In the genomic region with DNA sequence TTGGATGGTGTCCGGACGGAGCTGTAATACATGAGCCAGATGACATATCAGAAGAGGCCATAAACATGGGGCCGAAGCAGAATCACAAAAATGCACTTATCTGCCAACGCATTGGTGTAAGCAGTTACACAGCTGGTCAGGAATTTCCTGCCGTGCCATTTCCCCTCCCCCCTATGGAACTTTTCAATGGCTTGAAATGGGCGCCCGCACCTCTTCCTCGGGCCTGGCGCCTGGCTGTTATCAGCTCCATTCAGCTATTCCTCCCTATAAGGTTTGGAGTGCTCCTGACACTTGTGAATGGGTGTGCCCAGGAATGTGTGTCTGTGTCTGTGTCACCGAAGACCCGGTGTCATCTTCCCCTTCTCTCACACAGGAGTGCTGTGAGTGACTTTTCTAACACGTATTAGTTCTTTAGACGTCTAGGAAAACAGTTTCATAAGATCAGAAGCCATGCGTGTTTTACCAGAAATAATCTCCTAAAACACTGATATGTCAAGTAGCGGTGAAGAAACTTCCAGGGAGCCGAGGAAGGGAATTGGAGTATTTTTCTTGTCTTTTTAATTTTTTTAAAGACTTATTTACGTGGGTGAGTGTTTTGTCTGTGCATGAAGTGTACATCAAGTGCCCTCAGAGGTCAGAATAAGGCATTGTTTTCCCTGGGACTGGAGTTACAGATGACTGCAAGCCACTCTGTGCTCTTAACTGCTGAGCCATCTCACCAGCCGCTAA, we compare ENCODE assay signal across 10 mouse cellular contexts. TPM values are rescaled to one million over a fixed set of nuclear protein-coding genes. Genes with fewer than 3 reads are reported as not detected.
DNase-seq lines count a peak whose midpoint lies in the region; ATAC-seq and TF ChIP-seq lines count a peak whose summit lies in the region.
"Had no signal": no experiment of that assay in that cellular context is flagged by ENCODE, and none has a peak within 500 bp of the region (broad histone marks: within the 10 kb centered on the region; RNA-seq: fewer than 3 reads in every experiment).

No protein-coding gene starts in this region.

- DNase-seq in MEL (ENCODE audit: low read depth, low spot score) = peak; percentile 92
- DNase-seq in c-Kit-positive CD71-positive TER-119-positive erythroid progenitor cells, embryonic 14.5 days (ENCODE audit: low spot score) = peak; percentile 34
- DNase-seq in heart, postnatal 4 days = peak; percentile 74
- DNase-seq in lung, postnatal 0 days (ENCODE audit: low spot score) = peak; percentile 82
- DNase-seq in left cerebral cortex, postnatal 14 days (ENCODE audit: low spot score in 2 of 2) = no peak
- no peak for DNase-seq in adrenal gland, postnatal 10 days
- DNase-seq: right cerebral cortex, postnatal 25 days; thymus, adult 18-20 months had no signal

- TF ChIP-seq CTCF in MEL (IDR thresholded peaks at IDR 0.05 in 2 of 3, conservative IDR thresholded peaks at IDR 0.05 in 1 of 3; ENCODE audit: control insufficient read depth in 1 of 3, insufficient read depth in 1 of 3, low read depth in 2 of 3, low read length in 3 of 3, poor library complexity in 1 of 3, severe bottlenecking in 1 of 3) = no peak
- TF ChIP-seq CTCF in lung, postnatal 0 days (IDR thresholded peaks at IDR 0.05) = no peak

- peak overlapping the region; percentile 94 for H3K27ac ChIP-seq in MEL (ENCODE audit: control insufficient read depth, low read depth, low read length)
- H3K27ac ChIP-seq in lung, postnatal 0 days (ENCODE audit: low read length) = peak overlapping the region; percentile 58; the same call in 1 of the 2 replicates
- H3K27ac ChIP-seq: forebrain, embryonic 15.5 days had no signal

- intact Hi-C loops in left cerebral cortex, postnatal 14 days (cut with DNase I) = no loop called here

- peak; percentile 76 for ATAC-seq in lung, postnatal 0 days
- no peak for ATAC-seq in megakaryocyte progenitor cell, adult 5-6 weeks (replicated peaks; ENCODE audit: poor library complexity)
- ATAC-seq: forebrain, embryonic 15.5 days had no signal

- 27% methylated on average over 18 of the region's 18 CpGs for WGBS in lung, postnatal 0 days

- H3K79me2 ChIP-seq in MEL (ENCODE audit: control insufficient read depth, insufficient read depth, low read length, poor library complexity) = no peaks in the 10 kb centered on the region; the same call in 1 of the 2 replicates

- peak; percentile 37 to 61; a peak in 2 of 4 replicates for TF ChIP-seq POLR2A in MEL (IDR thresholded peaks at IDR 0.05; ENCODE audit: control insufficient read depth in 1 of 2, insufficient read depth in 1 of 2, low read depth in 1 of 2, low read length in 2 of 2, poor library complexity in 1 of 2)

- H3K36me3 ChIP-seq in MEL (ENCODE audit: control insufficient read depth in 1 of 2, insufficient read depth in 2 of 2, low read length in 2 of 2) = peaks cover 0 to 68% of the 10 kb centered on the region in 2 experiments; a peak in 2 of 4 replicates
- H3K36me3 ChIP-seq in lung, postnatal 0 days (ENCODE audit: insufficient read depth, low read length) = no peaks in the 10 kb centered on the region
- H3K36me3 ChIP-seq: forebrain, embryonic 15.5 days had no signal

- no peak for TF ChIP-seq RAD21 in MEL (IDR thresholded peaks at IDR 0.05; ENCODE audit: low read depth, low read length)

- peak overlapping the region; percentile 43 to 48 for H3K4me3 ChIP-seq in MEL (ENCODE audit: control insufficient read depth in 1 of 2, insufficient read depth in 1 of 2, low read depth in 2 of 2, low read length in 2 of 2)
- no peak overlapping the region for H3K4me3 ChIP-seq in lung, postnatal 0 days (ENCODE audit: low read depth, low read length)
- H3K4me3 ChIP-seq: forebrain, embryonic 15.5 days had no signal

- H3K9me3 ChIP-seq in MEL (replicated peaks; ENCODE audit: insufficient read depth, low read length) = no peaks in the 10 kb centered on the region
- H3K9me3 ChIP-seq in lung, postnatal 0 days (ENCODE audit: low read length) = no peaks in the 10 kb centered on the region
- H3K9me3 ChIP-seq: forebrain, embryonic 15.5 days had no signal

- H3K27me3 ChIP-seq in MEL (ENCODE audit: control insufficient read depth in 1 of 2, insufficient read depth in 2 of 2, low read length in 2 of 2) = no peaks in the 10 kb centered on the region
- no peaks in the 10 kb centered on the region for H3K27me3 ChIP-seq in lung, postnatal 0 days (replicated peaks; ENCODE audit: insufficient read depth, low read length)
- H3K27me3 ChIP-seq: forebrain, embryonic 15.5 days had no signal

- H3K9ac ChIP-seq in MEL (ENCODE audit: control insufficient read depth, low read depth, low read length, poor library complexity, severe bottlenecking) = peak overlapping the region; percentile 69
- no peak overlapping the region for H3K9ac ChIP-seq in lung, postnatal 0 days (replicated peaks; ENCODE audit: low read depth)
- H3K9ac ChIP-seq: forebrain, embryonic 15.5 days had no signal

- peak; percentile 96 to 99 for TF ChIP-seq EP300 in MEL (IDR thresholded peaks at IDR 0.05; ENCODE audit: low read depth in 1 of 2, low read length in 2 of 2)
- TF ChIP-seq EP300 in lung, postnatal 0 days (IDR thresholded peaks at IDR 0.05) = peak; percentile 90

- H3K4me1 ChIP-seq in MEL (ENCODE audit: control insufficient read depth in 1 of 2, insufficient read depth in 2 of 2, low read length in 2 of 2) = peaks cover 52 to 66% of the 10 kb centered on the region in 2 experiments
- peaks cover 19% of the 10 kb centered on the region for H3K4me1 ChIP-seq in lung, postnatal 0 days (ENCODE audit: insufficient read depth, low read depth, low read length)
- H3K4me1 ChIP-seq: forebrain, embryonic 15.5 days had no signal

- H3K4me2 ChIP-seq in lung, postnatal 0 days (replicated peaks; ENCODE audit: low read depth, low read length) = no peak overlapping the region
- H3K4me2 ChIP-seq: forebrain, embryonic 15.5 days had no signal

TF ChIP-seq in MEL, 35 proteins besides CTCF, POLR2A, EP300 and RAD21 (continues in another document):
- TF ChIP-seq MYC (IDR thresholded peaks at IDR 0.05; ENCODE audit: low read depth, low read length) (peak; percentile 81), MAFK (IDR thresholded peaks at IDR 0.05; ENCODE audit: borderline replicate concordance, low read depth, low read length) (peak; percentile 73), RCOR1 (IDR thresholded peaks at IDR 0.05; ENCODE audit: low read depth, low read length) (peak; percentile 92), BHLHE40 (IDR thresholded peaks at IDR 0.05; ENCODE audit: borderline replicate concordance, low read depth, low read length) (peak; percentile 78; the same call in 1 of the 2 replicates), ZNF384 (IDR thresholded peaks at IDR 0.05; ENCODE audit: low read depth, low read length) (no peak), GATA1 (IDR thresholded peaks at IDR 0.05; ENCODE audit: low read depth, low read length) (peak; percentile 87), CHD2 (IDR thresholded peaks at IDR 0.05; ENCODE audit: low read length) (peak; percentile 84), E2F4 (IDR thresholded peaks at IDR 0.05; ENCODE audit: borderline replicate concordance, low read depth, low read length) (peak; percentile 73; the same call in 1 of the 2 replicates), MAX (IDR thresholded peaks at IDR 0.05; ENCODE audit: low read length) (peak; percentile 88), MEF2A (IDR thresholded peaks at IDR 0.05; ENCODE audit: extremely low read depth, insufficient replicate concordance, low read depth, low read length, poor library complexity, severe bottlenecking) (no peak), NELFE (IDR thresholded peaks at IDR 0.05; ENCODE audit: low read depth, low read length) (peak; percentile 65), CHD1 (IDR thresholded peaks at IDR 0.05; ENCODE audit: low read depth, low read length) (peak; percentile 97), ELF1 (IDR thresholded peaks at IDR 0.05; ENCODE audit: low read depth, low read length) (peak; percentile 38; the same call in 1 of the 2 replicates), TAL1 (IDR thresholded peaks at IDR 0.05; ENCODE audit: low read length) (peak; percentile 86), ZMIZ1 (IDR thresholded peaks at IDR 0.05; ENCODE audit: low read depth, low read length) (peak; percentile 71; the same call in 1 of the 2 replicates), USF2 (IDR thresholded peaks at IDR 0.05; ENCODE audit: borderline replicate concordance in 1 of 2, insufficient read depth in 1 of 2, low read depth in 1 of 2, low read length in 2 of 2) (no peak), NRF1 (IDR thresholded peaks at IDR 0.05; ENCODE audit: insufficient read depth, low read depth, low read length, poor library complexity, severe bottlenecking) (0 out of 2 replicates have a peak, but pooled peaks have one; percentile 33), ZKSCAN1 (IDR thresholded peaks at IDR 0.05; ENCODE audit: low read depth, low read length) (no peak), ZC3H11A (IDR thresholded peaks at IDR 0.05; ENCODE audit: low read depth, low read length) (no peak), MXI1 (IDR thresholded peaks at IDR 0.05; ENCODE audit: low read depth, low read length) (peak; percentile 85), GABPA (IDR thresholded peaks at IDR 0.05; ENCODE audit: low read depth, low read length) (0 out of 2 replicates have a peak, but pooled peaks have one; percentile 1), TCF12 (IDR thresholded peaks at IDR 0.05; ENCODE audit: low read depth, low read length) (peak; percentile 95), ETS1 (IDR thresholded peaks at IDR 0.05; ENCODE audit: low read depth, low read length) (peak; percentile 99), MYB (IDR thresholded peaks at IDR 0.05; ENCODE audit: low read depth, low read length) (peak; percentile 95), TBP (IDR thresholded peaks at IDR 0.05; ENCODE audit: low read depth, low read length) (peak; percentile 72; the same call in 1 of the 2 replicates), POLR2AphosphoS5 (IDR thresholded peaks at IDR 0.05; ENCODE audit: borderline replicate concordance, low read depth, low read length) (no peak; the same call in 1 of the 2 replicates), USF1 (IDR thresholded peaks at IDR 0.05; ENCODE audit: low read depth, low read length) (0 out of 2 replicates have a peak, but pooled peaks have one; percentile 13), UBTF (IDR thresholded peaks at IDR 0.05; ENCODE audit: borderline replicate concordance, insufficient read depth, low read depth, low read length) (no peak)

RNA-seq across cellular contexts. Expression of gene Slc38a2, which starts 44.8 kb away (rescaled TPM):
- total RNA-seq in MEL (2012; rRNA removed) = 80.6 and 150 TPM in 2 replicates
- 100 to 1,000 TPM; 177 to 590 TPM for polyA plus RNA-seq in MEL (2012; ENCODE audit: insufficient read depth in 1 of 2, insufficient read length in 2 of 2, low read depth in 1 of 2, low replicate concordance in 2 of 2, missing spikeins in 1 of 2)
- 100 to 1,000 TPM; 359 to 377 TPM for total RNA-seq in heart, postnatal 4 days (2021)
- polyA plus RNA-seq in lung, postnatal 0 days (2015; fragmentation: Nextera tagmentation; extraction: Ambion mirVana) = 66.6 and 75.3 TPM in 2 replicates
- total RNA-seq in left cerebral cortex, postnatal 14 days (2021) = 10 to 100 TPM; 60.6 to 69.2 TPM
- total RNA-seq in adrenal gland, postnatal 10 days (2021) = 100 to 1,000 TPM in 1 of 2 experiments, 10 to 100 TPM in 1; 99.1 to 143 TPM
- 149 and 157 TPM in 2 replicates for total RNA-seq in megakaryocyte progenitor cell, adult 5-6 weeks (2015)
- 70.7 and 73.4 TPM in 2 replicates for total RNA-seq in megakaryocyte progenitor cell, adult 5-6 weeks (2017)

Comparison
In these comparisons a context has a peak if more than half of its experiments do, and no peak if none do; other contexts are left out.
1. DNase-seq: peak in MEL (single experiment), c-Kit-positive CD71-positive TER-119-positive erythroid progenitor cells, embryonic 14.5 days (single experiment), heart, postnatal 4 days (single experiment) and lung, postnatal 0 days (single experiment); none in left cerebral cortex, postnatal 14 days (0 of 2) and adrenal gland, postnatal 10 days (single experiment).